Comparison of ENCODE assay signal across 9 mouse cellular contexts in the genomic region with DNA sequence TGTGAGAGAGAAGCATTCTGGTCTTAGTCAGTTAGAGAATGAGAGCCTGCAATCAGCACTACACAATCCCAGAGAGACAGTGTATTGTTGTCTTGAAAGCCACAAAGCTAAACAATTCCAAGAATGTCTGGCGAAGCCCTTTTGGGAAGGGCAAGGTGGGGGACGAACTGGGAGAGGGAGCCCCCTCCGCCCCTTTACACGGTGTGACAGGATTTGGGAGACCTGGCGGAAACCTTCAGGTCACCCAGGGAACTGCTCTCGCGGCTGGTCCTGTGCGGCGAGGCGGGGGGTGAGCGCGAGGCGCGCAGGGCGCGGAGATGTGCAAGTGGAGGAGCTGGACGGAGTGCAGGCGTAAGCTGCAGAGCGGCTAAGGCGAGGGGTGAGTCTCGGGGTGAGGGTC. TPM values are rescaled to one million over a fixed set of nuclear protein-coding genes. Genes with fewer than 3 reads are reported as not detected.
DNase-seq lines count a peak whose midpoint lies in the region; ATAC-seq and TF ChIP-seq lines count a peak whose summit lies in the region.
"Had no signal": no experiment of that assay in that cellular context is flagged by ENCODE, and none has a peak within 500 bp of the region (broad histone marks: within the 10 kb centered on the region; RNA-seq: fewer than 3 reads in every experiment).

No protein-coding gene starts in this region.

- no peaks in the 10 kb centered on the region for H3K79me2 ChIP-seq in heart, adult 2 months (replicated peaks; ENCODE audit: control insufficient read depth, insufficient read depth, low read length)

- TF ChIP-seq POLR2A in heart, adult 2 months (IDR thresholded peaks at IDR 0.05; ENCODE audit: insufficient read depth, low read depth, low read length): no peak
- no peak for TF ChIP-seq POLR2A in cortical plate, adult 2 months (IDR thresholded peaks at IDR 0.05; ENCODE audit: extremely low read depth, insufficient read depth, low read length)

- H3K9me3 ChIP-seq in heart, embryonic 10.5 days: no peaks in the 10 kb centered on the region
- H3K9me3 ChIP-seq in lung, embryonic 14.5 days (ENCODE audit: low read depth, low read length): no peaks in the 10 kb centered on the region

- 1% methylated on average over 21 of the region's 21 CpGs for WGBS in heart, adult 2 months
- under 1% methylated on average over 21 of the region's 21 CpGs for WGBS in heart, embryonic 10.5 days
- WGBS in lung, embryonic 14.5 days: under 1% methylated on average over 21 of the region's 21 CpGs

- no peaks in the 10 kb centered on the region for H3K4me1 ChIP-seq in heart, adult 2 months (ENCODE audit: control insufficient read depth, insufficient read depth, low read length)
- H3K4me1 ChIP-seq in cortical plate, adult 2 months (ENCODE audit: control insufficient read depth, insufficient read depth, low read length): no peaks in the 10 kb centered on the region
- H3K4me1 ChIP-seq in heart, embryonic 10.5 days: peaks cover 12% of the 10 kb centered on the region
- no peaks in the 10 kb centered on the region for H3K4me1 ChIP-seq in lung, embryonic 14.5 days (ENCODE audit: insufficient read depth)

- peak overlapping the region; percentile 99 for H3K4me2 ChIP-seq in lung, embryonic 14.5 days

- peaks cover 5% of the 10 kb centered on the region; the same call in 1 of the 2 replicates for H3K27me3 ChIP-seq in heart, adult 2 months (ENCODE audit: control insufficient read depth, insufficient read depth, low read length)
- no peaks in the 10 kb centered on the region for H3K27me3 ChIP-seq in heart, embryonic 10.5 days (ENCODE audit: insufficient read depth, poor library complexity, severe bottlenecking)
- peaks cover 13% of the 10 kb centered on the region; the same call in 1 of the 2 replicates for H3K27me3 ChIP-seq in lung, embryonic 14.5 days (ENCODE audit: insufficient read depth, low read length)

- intact Hi-C loops in heart, adult 2 months (cut with DNase I): loop anchor here (5.0 kb wide), 2 partner anchors 187 to 242 kb away; a partner anchor contains a TSS

- TF ChIP-seq EP300 in heart, adult 2 months (IDR thresholded peaks at IDR 0.05; ENCODE audit: insufficient read depth, low read depth, low read length): no peak

- TF ChIP-seq CTCF in heart, adult 2 months (IDR thresholded peaks at IDR 0.05): peak; percentile 52
- TF ChIP-seq CTCF in cortical plate, adult 2 months (IDR thresholded peaks at IDR 0.05; ENCODE audit: extremely low read depth, insufficient read depth, low read length): no peak
- TF ChIP-seq CTCF in lung, embryonic 14.5 days (IDR thresholded peaks at IDR 0.05; ENCODE audit: low read depth): peak; percentile 40

- peak overlapping the region; percentile 59 for H3K4me3 ChIP-seq in heart, adult 2 months
- peak overlapping the region; percentile 73 for H3K4me3 ChIP-seq in cortical plate, adult 2 months (ENCODE audit: insufficient read depth, low read length)
- H3K4me3 ChIP-seq in heart, embryonic 10.5 days: peak overlapping the region; percentile 78
- H3K4me3 ChIP-seq in lung, embryonic 14.5 days (ENCODE audit: low read depth, low read length): peak overlapping the region; percentile 63

- peak; percentile 47 to 62 for DNase-seq in heart, adult 2 months
- no peak for DNase-seq in heart, adult 8-10 months (ENCODE audit: low spot score)
- DNase-seq in heart, embryonic 10.5 days (ENCODE audit: low spot score): peak; percentile 87
- peak; percentile 38 to 50 for DNase-seq in kidney, adult 8-10 months
- DNase-seq in lung, embryonic 14.5 days: peak; percentile 60
- peak; percentile 33 for DNase-seq in right cerebral cortex, adult 18-20 months
- no peak for DNase-seq in MN1 (ENCODE audit: low spot score)

- H3K27ac ChIP-seq in heart, adult 2 months: peak overlapping the region; percentile 53; the same call in 1 of the 2 replicates
- no peak overlapping the region for H3K27ac ChIP-seq in cortical plate, adult 2 months (ENCODE audit: insufficient read depth, low read length)
- peak overlapping the region; percentile 91 for H3K27ac ChIP-seq in heart, embryonic 10.5 days
- no peak overlapping the region for H3K27ac ChIP-seq in lung, embryonic 14.5 days (ENCODE audit: low read depth)

- no peaks in the 10 kb centered on the region for H3K36me3 ChIP-seq in heart, adult 2 months (ENCODE audit: control insufficient read depth, insufficient read depth, low read length)
- no peaks in the 10 kb centered on the region for H3K36me3 ChIP-seq in heart, embryonic 10.5 days
- H3K36me3 ChIP-seq in lung, embryonic 14.5 days (ENCODE audit: insufficient read depth): no peaks in the 10 kb centered on the region
- H3K36me3 ChIP-seq: G1E had no signal

- peak; percentile 92 for ATAC-seq in lung, embryonic 14.5 days (ENCODE audit: insufficient read depth)

- peak overlapping the region; percentile 76 for H3K9ac ChIP-seq in heart, adult 2 months (ENCODE audit: low read depth, low read length)
- peak overlapping the region; percentile 54 for H3K9ac ChIP-seq in lung, embryonic 14.5 days

RNA-seq across cellular contexts. Expression of a gene that starts 53.9 kb away (rescaled TPM):
- total RNA-seq in heart, adult 2 months (2021): 10 to 100 TPM; 15.4 to 16.3 TPM
- 2.0 and 3.8 TPM in 2 replicates for polyA plus RNA-seq in heart, adult 2 months (2012; rRNA removed)
- 10 to 100 TPM; 12.7 to 16.8 (median 15.0) TPM for total RNA-seq in heart, adult 8-10 months (2022)
- 2.2 and 4.2 TPM in 2 replicates for polyA plus RNA-seq in cortical plate, adult 2 months (2012; rRNA removed)
- 11.4 and 11.8 TPM in 2 replicates for polyA plus RNA-seq in heart, embryonic 10.5 days (2016; fragmentation: Nextera tagmentation; extraction: Ambion mirVana)
- polyA plus RNA-seq in lung, embryonic 14.5 days (2014; fragmentation: Nextera tagmentation; extraction: Ambion mirVana): 4.2 and 5.5 TPM in 2 replicates
- polyA plus RNA-seq: G1E had no signal

Comparison
In these comparisons a context has a peak if more than half of its experiments do, and no peak if none do; other contexts are left out.
1. DNase-seq: peak in heart, adult 2 months (2 of 2), heart, embryonic 10.5 days (single experiment), kidney, adult 8-10 months (2 of 2), lung, embryonic 14.5 days (single experiment) and right cerebral cortex, adult 18-20 months (single experiment); none in heart, adult 8-10 months (single experiment) and MN1 (single experiment).
2. H3K27ac ChIP-seq: peak in heart, adult 2 months (single experiment) and heart, embryonic 10.5 days (single experiment); none in cortical plate, adult 2 months (single experiment) and lung, embryonic 14.5 days (single experiment).
3. Peak in every context shown above with its lines, with median percentiles within 50 percentile points of each other: H3K4me3 ChIP-seq.